Mouse (Mus musculus) neural tube, embryonic 15.5 days (tissue): ENCODE results near the gene Vamp9. TPM values are rescaled to one million over a fixed set of nuclear protein-coding genes. Genes with fewer than 3 reads are reported as not detected.

Experiments
- ATAC-seq: fragments of 200-750 bp; cut with Nextera tagmentation; 2 replicates; pipeline ENCODE4 v1.8.0; 2017; ENCODE audit warnings: mild to moderate bottlenecking, moderate TSS enrichment, moderate library complexity; ENCODE audit not compliant: low FRiP score
- H3K27ac ChIP-seq: fragments of 300-500 bp; sonication (generic); replicated peaks from 2 replicates; pipeline ENCODE4 v1.5.1; 2015; ENCODE audit warnings: mild to moderate bottlenecking, inconsistent platforms
- H3K27me3 ChIP-seq: fragments of 300-500 bp; sonication (generic); replicated peaks from 2 replicates; pipeline ENCODE4 v1.6.1; 2015; ENCODE audit warnings: inconsistent platforms
- H3K36me3 ChIP-seq: fragments of 300-500 bp; sonication (generic); 2 replicates; pipeline ENCODE4 v1.6.1; 2015; ENCODE audit warnings: inconsistent platforms
- H3K4me1 ChIP-seq: fragments of 300-500 bp; sonication (generic); 2 replicates; pipeline ENCODE4 v1.6.1; 2015; ENCODE audit warnings: inconsistent platforms
- H3K4me2 ChIP-seq: fragments of 300-500 bp; sonication (generic); 2 replicates; pipeline ENCODE4 v1.6.1; 2015; ENCODE audit warnings: inconsistent platforms, mild to moderate bottlenecking, moderate library complexity
- H3K4me3 ChIP-seq: fragments of 300-500 bp; sonication (generic); replicated peaks from 2 replicates; pipeline ENCODE4 v1.5.1; 2015; ENCODE audit warnings: mild to moderate bottlenecking, inconsistent platforms
- H3K9ac ChIP-seq: fragments of 300-500 bp; sonication (generic); replicated peaks from 2 replicates; pipeline ENCODE4 v1.6.1; 2015; ENCODE audit warnings: mild to moderate bottlenecking, inconsistent platforms
- H3K9me3 ChIP-seq: fragments of 300-500 bp; sonication (generic); replicated peaks from 2 replicates; pipeline ENCODE4 v1.6.1; 2016; ENCODE audit warnings: inconsistent platforms
- WGBS: fragments of 180-500 bp; shearing (Covaris S2); methylation state at CpG from one replicate; pipeline ENCODE4 v1.1.7; 2015; ENCODE audit warnings: mixed read lengths; 5-methylcytosine and 5-hydroxymethylcytosine counted together
- polyA plus RNA-seq: library from polyadenylated mRNA; unstranded; fragments of >200 nt; fragmentation: Nextera tagmentation; extraction: Ambion mirVana; gene quantifications from 2 replicates; pipeline ENCODE4 v1.2.1, GENCODE M21; 2015

Vamp9 gene
- polyA plus RNA-seq, 1 experiment from 2014 or later = 1.4 TPM

- no peak for ATAC-seq
- no peak overlapping the region for H3K27ac ChIP-seq
- WGBS = 85% methylated on average over 5 of the region's 5 CpGs
- H3K9ac ChIP-seq = no peak overlapping the region
- 0 out of 2 replicates have a peak, but pooled peaks cover 7% of the 10 kb centered on the region for H3K36me3 ChIP-seq
- H3K4me1 ChIP-seq = no peaks in the 10 kb centered on the region
- H3K4me3 ChIP-seq = no peak overlapping the region
- H3K4me2 ChIP-seq = no peak overlapping the region
- H3K27me3 ChIP-seq = no peaks in the 10 kb centered on the region
- no peaks in the 10 kb centered on the region for H3K9me3 ChIP-seq
Observed at GRCm38 (mm10) chr5:99952513-99952912, 46.5 kb downstream of the Vamp9 start.

DNA sequence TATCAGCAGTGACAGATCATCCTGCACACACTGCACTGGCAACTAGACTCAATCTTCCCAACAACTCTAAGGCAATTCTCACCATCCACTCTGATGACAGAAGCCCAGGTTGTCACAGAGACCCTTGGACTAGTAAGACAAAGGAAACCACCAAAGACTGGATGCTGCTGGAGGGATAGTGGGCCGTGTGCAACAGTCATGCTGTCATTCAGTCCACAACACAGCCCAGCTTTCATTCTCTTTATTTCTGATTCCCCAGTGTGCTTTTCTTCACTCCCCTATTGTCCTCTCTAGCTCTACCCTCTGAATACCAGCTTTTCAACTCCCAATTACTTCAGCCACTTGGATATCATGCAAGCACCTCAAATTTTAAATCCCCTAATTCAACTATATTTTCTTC lies 47.8 kb downstream of the Vamp9 start:
- Histone ChIP-seq H3K4me1 (no peaks in the 10 kb centered on the region), H3K9me3 (no peaks in the 10 kb centered on the region), H3K4me2 (no peak overlapping the region), H3K27ac (0 out of 2 replicates have a peak overlapping the region, but pooled peaks have one; percentile 18), H3K36me3 (peaks cover 12% of the 10 kb centered on the region), H3K4me3 (no peak overlapping the region), H3K27me3 (no peaks in the 10 kb centered on the region), H3K9ac (no peak overlapping the region)
- no peak for ATAC-seq
- 7% methylated on average over 1 of the region's 1 CpGs for WGBS

GRCm38 (mm10) chr5:99958666-99959065 lies 52.6 kb downstream of the Vamp9 start:
- Histone ChIP-seq H3K36me3 (peaks cover 29% of the 10 kb centered on the region), H3K27ac (no peak overlapping the region), H3K4me2 (no peak overlapping the region), H3K9ac (no peak overlapping the region), H3K4me1 (no peaks in the 10 kb centered on the region), H3K4me3 (no peak overlapping the region), H3K9me3 (no peaks in the 10 kb centered on the region), H3K27me3 (no peaks in the 10 kb centered on the region)
- no peak for ATAC-seq
- 100% methylated on average over 1 of the region's 1 CpGs for WGBS

GRCm38 (mm10) chr5:99959236-99959936 lies 53.3 kb downstream of the Vamp9 start:
- no peak overlapping the region for H3K4me3 ChIP-seq
- H3K27me3 ChIP-seq = no peaks in the 10 kb centered on the region
- peaks cover 36% of the 10 kb centered on the region for H3K36me3 ChIP-seq
- no peaks in the 10 kb centered on the region for H3K4me1 ChIP-seq
- no peaks in the 10 kb centered on the region for H3K9me3 ChIP-seq
- H3K27ac ChIP-seq = no peak overlapping the region
- ATAC-seq = no peak
- 61% methylated on average over 2 of the region's 2 CpGs for WGBS
- no peak overlapping the region for H3K4me2 ChIP-seq
- H3K9ac ChIP-seq = no peak overlapping the region

DNA sequence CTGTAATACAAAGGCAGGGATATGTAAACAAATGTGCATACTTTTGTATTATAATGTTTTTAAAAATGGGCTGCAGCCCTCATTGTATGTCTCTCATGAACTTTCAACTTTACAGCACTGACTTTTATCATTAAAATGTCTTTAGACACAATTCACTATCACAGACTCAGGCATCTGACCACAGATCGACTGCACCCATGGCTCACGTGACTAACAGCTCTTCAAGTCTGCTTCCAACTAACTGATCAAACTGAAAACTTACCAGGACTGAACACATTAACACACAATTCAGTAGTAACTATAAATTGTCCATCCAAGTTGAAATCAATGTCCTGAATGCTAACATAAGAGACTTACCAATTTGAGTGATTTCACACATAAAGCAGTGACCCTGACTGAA lies 53.9 kb downstream of the Vamp9 start:
- H3K4me2 ChIP-seq = no peak overlapping the region
- H3K27ac ChIP-seq = no peak overlapping the region
- no peaks in the 10 kb centered on the region for H3K27me3 ChIP-seq
- peaks cover 39% of the 10 kb centered on the region for H3K36me3 ChIP-seq
- no peak overlapping the region for H3K4me3 ChIP-seq
- H3K4me1 ChIP-seq = no peaks in the 10 kb centered on the region
- no peaks in the 10 kb centered on the region for H3K9me3 ChIP-seq
- no peak overlapping the region for H3K9ac ChIP-seq
- 82% methylated on average over 2 of the region's 2 CpGs for WGBS
- ATAC-seq = no peak

DNA sequence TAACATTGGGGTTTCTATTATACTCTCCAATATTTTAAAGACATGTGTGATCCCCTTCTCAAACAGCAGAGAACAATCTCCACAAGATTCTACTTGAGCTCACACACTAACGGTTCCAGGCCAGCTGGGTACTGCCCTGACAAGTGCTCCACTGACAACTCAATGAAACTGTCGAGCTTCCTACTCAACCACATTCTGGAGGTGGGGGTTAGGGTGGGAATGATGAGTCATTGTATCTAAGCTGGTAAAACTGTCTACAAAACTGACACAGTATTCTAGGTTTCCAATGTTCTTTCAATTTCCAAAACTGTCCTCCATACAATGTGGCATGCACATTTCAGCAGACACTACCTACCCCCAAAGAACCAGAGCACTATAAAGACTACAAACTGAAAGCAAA lies 67.9 kb downstream of the Vamp9 start:
- Histone ChIP-seq H3K4me3 (no peak overlapping the region), H3K36me3 (no peaks in the 10 kb centered on the region), H3K27ac (no peak overlapping the region), H3K4me2 (no peak overlapping the region), H3K9ac (no peak overlapping the region), H3K27me3 (no peaks in the 10 kb centered on the region), H3K4me1 (peaks cover 36% of the 10 kb centered on the region), H3K9me3 (no peaks in the 10 kb centered on the region)
- WGBS = 35% methylated on average over 2 of the region's 2 CpGs
- no peak for ATAC-seq

DNA sequence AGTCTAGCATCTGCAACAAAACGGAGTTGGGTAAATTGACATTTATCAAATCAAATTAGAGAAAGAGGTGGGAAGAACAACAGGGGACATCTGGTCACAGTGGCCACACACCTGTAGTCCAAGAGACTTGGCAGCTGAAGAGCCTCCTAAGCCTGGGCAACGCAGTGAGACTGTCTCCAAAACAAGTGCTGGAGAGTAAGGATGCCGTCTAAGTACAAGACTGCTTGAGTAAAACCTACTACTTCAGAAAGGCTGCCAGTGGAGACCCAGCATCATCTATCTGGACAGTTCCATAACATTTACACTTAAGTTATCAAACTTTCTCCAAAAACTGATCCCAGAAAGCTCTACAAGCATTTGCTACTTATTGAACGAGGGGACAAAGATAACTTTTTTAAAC lies 69.0 kb downstream of the Vamp9 start:
- peak overlapping the region; percentile 82 for H3K4me2 ChIP-seq
- H3K4me1 ChIP-seq = peaks cover 39% of the 10 kb centered on the region
- no peak for ATAC-seq
- no peaks in the 10 kb centered on the region for H3K27me3 ChIP-seq
- no peaks in the 10 kb centered on the region for H3K9me3 ChIP-seq
- no peak overlapping the region for H3K27ac ChIP-seq
- H3K4me3 ChIP-seq = no peak overlapping the region
- no peaks in the 10 kb centered on the region for H3K36me3 ChIP-seq
- no peak overlapping the region for H3K9ac ChIP-seq
- WGBS = 61% methylated on average over 4 of the region's 4 CpGs

DNA sequence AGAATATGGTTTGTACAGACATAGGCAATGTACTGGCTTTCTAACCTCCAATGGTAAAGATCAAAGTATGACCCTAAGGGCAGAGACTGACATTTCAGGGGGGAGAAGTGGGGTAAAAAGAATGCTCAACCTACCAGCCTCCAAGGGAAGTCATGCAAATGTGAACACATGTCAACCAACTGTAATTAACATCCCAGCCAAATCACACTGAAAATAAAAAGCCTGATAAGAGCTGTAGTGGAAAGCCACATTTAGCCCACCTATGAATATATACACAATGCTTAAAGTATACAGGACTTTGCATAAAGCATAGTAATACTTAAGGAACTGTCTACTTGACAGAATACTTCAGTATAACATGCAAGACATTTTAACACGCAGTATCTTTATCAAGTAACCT lies 69.7 kb downstream of the Vamp9 start:
- no peaks in the 10 kb centered on the region for H3K36me3 ChIP-seq
- H3K9ac ChIP-seq = no peak overlapping the region
- H3K27me3 ChIP-seq = no peaks in the 10 kb centered on the region
- ATAC-seq = no peak
- peaks cover 44% of the 10 kb centered on the region for H3K4me1 ChIP-seq
- H3K4me2 ChIP-seq = peak overlapping the region; percentile 82
- peak overlapping the region; percentile 13; the same call in 1 of the 2 replicates for H3K4me3 ChIP-seq
- H3K27ac ChIP-seq = no peak overlapping the region
- WGBS = 75% methylated on average over 1 of the region's 1 CpGs
- no peaks in the 10 kb centered on the region for H3K9me3 ChIP-seq

- Histone ChIP-seq H3K4me2 (peak overlapping the region; percentile 82), H3K36me3 (no peaks in the 10 kb centered on the region)
- 9% methylated on average over 8 of the region's 8 CpGs for WGBS
Observed at GRCm38 (mm10) chr5:99976334-99976955, 70.4 kb downstream of the Vamp9 start.

DNA sequence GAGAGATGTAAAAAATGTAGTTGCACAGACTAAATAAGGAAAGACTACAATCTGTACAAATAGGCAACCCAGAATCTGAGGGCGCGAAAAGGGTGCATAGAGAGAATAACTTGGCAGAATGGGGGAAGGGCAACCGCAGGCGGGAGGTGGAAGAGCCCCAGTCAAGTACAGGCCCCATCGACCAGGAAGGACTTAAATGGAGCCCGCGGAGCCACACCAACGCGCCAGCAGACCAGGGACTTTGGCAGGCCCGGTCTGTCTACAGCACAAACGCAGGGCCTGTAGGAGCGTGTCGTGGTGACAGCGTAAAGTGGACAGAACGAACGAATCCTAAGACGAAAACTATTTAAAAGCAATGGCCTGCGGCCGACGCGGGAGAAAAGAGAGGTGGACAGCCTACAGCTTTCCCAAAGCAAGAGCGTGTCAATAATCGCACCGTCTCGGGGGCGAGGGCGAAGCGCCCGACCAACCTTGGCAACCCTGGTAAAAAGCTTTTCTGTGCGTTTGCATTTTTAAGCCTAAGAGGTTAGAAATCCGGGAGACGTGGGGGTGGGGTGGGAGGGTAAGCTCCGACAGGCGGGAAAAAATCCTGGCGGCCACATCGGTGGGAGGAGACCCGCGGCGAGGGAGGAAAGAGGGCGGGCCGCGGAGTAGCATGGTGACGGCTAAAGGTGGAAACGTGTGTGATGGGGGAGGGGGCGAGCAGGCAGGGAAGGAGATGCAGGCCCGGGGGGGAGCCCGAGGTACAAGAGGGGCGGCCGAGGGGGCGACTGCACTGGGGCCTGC lies 71.7 kb downstream of the Vamp9 start:
- Histone ChIP-seq H3K9me3 (no peaks in the 10 kb centered on the region), H3K4me1 (peaks cover 44% of the 10 kb centered on the region), H3K9ac (peak overlapping the region; percentile 85), H3K27me3 (no peaks in the 10 kb centered on the region), H3K4me3 (peak overlapping the region; percentile 66), H3K36me3 (no peaks in the 10 kb centered on the region), H3K4me2 (peak overlapping the region; percentile 82), H3K27ac (peak overlapping the region; percentile 99)
- ATAC-seq = peak; percentile 46
- under 1% methylated on average over 48 of the region's 50 CpGs for WGBS

More at GRCm38 (mm10) chr5:99976334-99976955, 70.4 kb downstream of the Vamp9 start:
- no peaks in the 10 kb centered on the region for H3K9me3 ChIP-seq
- ATAC-seq = no peak
- peaks cover 44% of the 10 kb centered on the region for H3K4me1 ChIP-seq
- no peak overlapping the region for H3K27ac ChIP-seq
- H3K4me3 ChIP-seq = peak overlapping the region; percentile 66
- no peaks in the 10 kb centered on the region for H3K27me3 ChIP-seq
- peak overlapping the region; percentile 85 for H3K9ac ChIP-seq

- Histone ChIP-seq H3K4me3 (peak within 1 kb of the TSS; percentile 66), H3K36me3 (no peaks in the 10 kb centered on the region), H3K4me1 (peaks cover 35% of the 10 kb centered on the region), H3K27me3 (no peaks in the 10 kb centered on the region), H3K9me3 (no peaks in the 10 kb centered on the region), H3K27ac (peak within 1 kb of the TSS; percentile 99), H3K4me2 (peak within 1 kb of the TSS; percentile 82), H3K9ac (peak within 1 kb of the TSS; percentile 85)
- under 1% methylated on average over 67 of the region's 97 CpGs for WGBS
- peak; percentile 98 for ATAC-seq
Observed at GRCm38 (mm10) chr5:99978699-99979442, 72.8 kb downstream of the Vamp9 start, which contains the start of the genes Hnrnpd and 4930524J08Rik. Hnrnpd (minus strand) TSS chr5:99978938. 4930524J08Rik (plus strand) TSS chr5:99979061.
